8 mouse cellular contexts compared by ENCODE assay signal in the genomic region with DNA sequence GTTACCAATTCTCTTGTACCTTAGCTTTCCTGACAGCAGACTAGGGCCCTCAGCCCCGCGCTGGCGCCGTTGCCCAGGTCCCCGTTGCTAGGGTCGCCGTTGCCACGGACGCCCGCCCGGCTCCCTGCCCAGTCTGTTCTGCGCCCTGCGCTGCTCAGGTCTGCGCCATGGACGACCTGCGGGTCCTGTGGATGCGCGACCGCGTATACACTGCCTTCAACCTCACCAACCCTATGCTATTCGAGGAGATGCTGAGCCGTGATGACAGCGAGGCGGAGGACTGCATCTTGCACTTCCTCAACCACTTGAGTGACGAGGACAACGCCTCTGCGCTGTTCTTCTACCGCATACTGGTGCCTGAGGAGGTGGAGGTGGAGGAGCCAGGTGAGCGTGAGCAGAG. TPM values are rescaled to one million over a fixed set of nuclear protein-coding genes. Genes with fewer than 3 reads are reported as not detected.
DNase-seq lines count a peak whose midpoint lies in the region; ATAC-seq and TF ChIP-seq lines count a peak whose summit lies in the region.

Dnah10 (plus strand) TSS at position 89 of the 400 bp plus-strand sequence.

- peak; percentile 55; the same call in 1 of the 2 replicates for ATAC-seq in forebrain, embryonic 15.5 days (replicated peaks)

- peak in 1 of 2 experiments; percentile 5 for DNase-seq in cerebellum, adult 2 months
- DNase-seq in cerebellum, adult 9-10 months = no peak
- peak; percentile 15 to 63 for DNase-seq in left cerebral cortex, postnatal 10 days (ENCODE audit: extremely low spot score in 1 of 2, low spot score in 2 of 2)
- DNase-seq in gastrocnemius, postnatal 4 days (ENCODE audit: low spot score in 2 of 2) = no peak
- no peak for DNase-seq in c-Kit-positive CD71-positive TER-119-positive erythroid progenitor cells, embryonic 14.5 days (ENCODE audit: low spot score)

- intact Hi-C loops in left cerebral cortex, postnatal 10 days (cut with DNase I) = no loop called here

- H3K4me2 ChIP-seq in forebrain, embryonic 15.5 days (replicated peaks) = no peak within 1 kb of the TSS

- no peak for TF ChIP-seq CTCF in cerebellum, adult 2 months (IDR thresholded peaks at IDR 0.05; ENCODE audit: borderline replicate concordance, insufficient read depth, low read depth, low read length)
- no peak for TF ChIP-seq CTCF in E14TG2a.4 (conservative IDR thresholded peaks at IDR 0.05; ENCODE audit: low read length)
- no peak for TF ChIP-seq CTCF in olfactory bulb, adult 2 months (IDR thresholded peaks at IDR 0.05; ENCODE audit: insufficient read depth, low read depth, low read length)

- H3K4me3 ChIP-seq in cerebellum, adult 2 months (replicated peaks; ENCODE audit: insufficient read depth, low read depth, low read length) = peak within 1 kb of the TSS; percentile 17
- H3K4me3 ChIP-seq in E14TG2a.4 (replicated peaks; ENCODE audit: low read length) = peak within 1 kb of the TSS; percentile 69
- no peak within 1 kb of the TSS for H3K4me3 ChIP-seq in forebrain, embryonic 15.5 days
- H3K4me3 ChIP-seq in olfactory bulb, adult 2 months (ENCODE audit: insufficient read depth, low read depth, low read length) = peak within 1 kb of the TSS; percentile 12; the same call in 1 of the 2 replicates

- no peak within 1 kb of the TSS for H3K9ac ChIP-seq in forebrain, embryonic 15.5 days (replicated peaks)

- H3K9me3 ChIP-seq in E14TG2a.4 (ENCODE audit: low read length) = no peaks in the 10 kb centered on the region
- no peaks in the 10 kb centered on the region for H3K9me3 ChIP-seq in forebrain, embryonic 15.5 days

- peaks cover 39% of the 10 kb centered on the region for H3K36me3 ChIP-seq in E14TG2a.4 (ENCODE audit: insufficient read depth, low read length)
- H3K36me3 ChIP-seq in forebrain, embryonic 15.5 days = peaks cover 34% of the 10 kb centered on the region

- TF ChIP-seq POLR2A in cerebellum, adult 2 months (IDR thresholded peaks at IDR 0.05; ENCODE audit: borderline replicate concordance, insufficient read depth, low read length) = no peak
- TF ChIP-seq POLR2A in olfactory bulb, adult 2 months (IDR thresholded peaks at IDR 0.05; ENCODE audit: insufficient read depth, low read depth, low read length) = no peak

- H3K27me3 ChIP-seq in cerebellum, adult 2 months (ENCODE audit: control insufficient read depth, insufficient read depth, low read length) = no peaks in the 10 kb centered on the region; the same call in 1 of the 2 replicates
- peaks cover 18% of the 10 kb centered on the region for H3K27me3 ChIP-seq in E14TG2a.4 (ENCODE audit: insufficient read depth, low read length)
- H3K27me3 ChIP-seq in forebrain, embryonic 15.5 days = no peaks in the 10 kb centered on the region

- 8% methylated on average over 29 of the region's 29 CpGs for WGBS in cerebellum, adult 2 months
- 11% methylated on average over 29 of the region's 29 CpGs for WGBS in forebrain, embryonic 15.5 days
- 13% methylated on average over 29 of the region's 29 CpGs for WGBS in olfactory bulb, adult 2 months

- no peak within 1 kb of the TSS for H3K27ac ChIP-seq in cerebellum, adult 2 months (ENCODE audit: insufficient read depth, low read length)
- no peak within 1 kb of the TSS for H3K27ac ChIP-seq in forebrain, embryonic 15.5 days (replicated peaks)
- no peak within 1 kb of the TSS for H3K27ac ChIP-seq in olfactory bulb, adult 2 months (ENCODE audit: insufficient read depth, low read depth, low read length)

- H3K4me1 ChIP-seq in cerebellum, adult 2 months (ENCODE audit: control insufficient read depth, insufficient read depth, low read length) = peaks cover 6% of the 10 kb centered on the region
- peaks cover 16% of the 10 kb centered on the region for H3K4me1 ChIP-seq in E14TG2a.4 (replicated peaks; ENCODE audit: low read depth, low read length)
- peaks cover 9% of the 10 kb centered on the region; the same call in 1 of the 2 replicates for H3K4me1 ChIP-seq in forebrain, embryonic 15.5 days
- peaks cover 10% of the 10 kb centered on the region for H3K4me1 ChIP-seq in olfactory bulb, adult 2 months (ENCODE audit: control insufficient read depth, insufficient read depth, low read length)

RNA-seq across cellular contexts. Expression of gene Dnah10, which starts in this region (rescaled TPM):
- polyA plus RNA-seq in cerebellum, adult 2 months (2012; rRNA removed) = 0.33 and 0.49 TPM in 2 replicates
- polyA plus RNA-seq in forebrain, embryonic 15.5 days (2015; fragmentation: Nextera tagmentation; extraction: Ambion mirVana) = 0.11 and 0.14 TPM in 2 replicates
- under 1 TPM; 0.75 to 0.90 TPM for total RNA-seq in left cerebral cortex, postnatal 10 days (2021)
- polyA plus RNA-seq in olfactory bulb, adult 2 months (2012; ENCODE audit: insufficient read depth, insufficient read length, low replicate concordance, missing spikeins) = not detected in 2 replicates
- under 1 TPM; 0.10 TPM for total RNA-seq in gastrocnemius, postnatal 4 days (2021)

Comparison
In these comparisons a context has a peak if more than half of its experiments do, and no peak if none do; other contexts are left out.
1. Peak in ATAC-seq in forebrain, embryonic 15.5 days; RNA of the gene not detected or under 1 TPM.
2. Peak in DNase-seq in left cerebral cortex, postnatal 10 days; RNA of the gene not detected or under 1 TPM.